Mouse (Mus musculus) C2C12 (cell line): ENCODE measurements around the gene Ttll1. TPM values are rescaled to one million over a fixed set of nuclear protein-coding genes. Genes with fewer than 3 reads are reported as not detected.
A peak's percentile ranks its signal among the peaks of the same experiment; 100 is the strongest.

Experiments
- H3K27me3 ChIP-seq: one replicate; pipeline ENCODE4 v1.6.1; 2011; ENCODE audit not compliant: control insufficient read depth, insufficient read depth, insufficient read length
- H3K36me3 ChIP-seq: one replicate; pipeline ENCODE4 v1.6.1; 2011; ENCODE audit not compliant: control insufficient read depth, insufficient read depth
- H3K4me3 ChIP-seq: one replicate; pipeline ENCODE4 v1.5.1; 2011; ENCODE audit warnings: mild to moderate bottlenecking, control low read depth; ENCODE audit not compliant: poor library complexity, insufficient read depth, severe bottlenecking
- H3K79me2 ChIP-seq: one replicate; pipeline ENCODE4 v1.6.1; 2011; ENCODE audit not compliant: control insufficient read depth, insufficient read depth
- H3K79me3 ChIP-seq: one replicate; pipeline ENCODE4 v1.6.1; 2011; ENCODE audit warnings: low read depth, control low read depth
- H3ac ChIP-seq: one replicate; pipeline ENCODE3; 2011; ENCODE audit warnings: low read depth; ENCODE audit not compliant: control insufficient read depth, insufficient read length
- CEBPB ChIP-seq: IDR thresholded peaks from one replicate; pipeline ENCODE4 v1.6.1; 2011; ENCODE audit warnings: low read depth, mild to moderate bottlenecking, control low read depth, moderate library complexity
- CTCF ChIP-seq: IDR thresholded peaks from one replicate; pipeline ENCODE4 v1.5.1; 2011; ENCODE audit not compliant: control insufficient read depth, insufficient read depth, insufficient read length
- FOSL1 ChIP-seq: IDR thresholded peaks from one replicate; pipeline ENCODE4 v1.8.0; 2011; ENCODE audit warnings: mild to moderate bottlenecking, low read length; ENCODE audit not compliant: poor library complexity, insufficient read depth, severe bottlenecking
- MAX ChIP-seq: IDR thresholded peaks from one replicate; pipeline ENCODE4 v1.6.1; 2011; ENCODE audit warnings: mild to moderate bottlenecking, control low read depth
- MYOD1 ChIP-seq: IDR thresholded peaks from one replicate; pipeline ENCODE4 v1.6.1; 2011; ENCODE audit warnings: low read depth; ENCODE audit not compliant: control insufficient read depth, insufficient read length
- MYOG ChIP-seq: IDR thresholded peaks from one replicate; pipeline ENCODE4 v1.6.1; 2011; ENCODE audit not compliant: control insufficient read depth, insufficient read length; ENCODE audit errors: extremely low read depth
- USF1 ChIP-seq: IDR thresholded peaks from one replicate; pipeline ENCODE4 v1.6.1; 2011; ENCODE audit warnings: low read depth, mild to moderate bottlenecking, control low read depth, moderate library complexity
- polyA plus RNA-seq: library from polyadenylated mRNA; unstranded; fragments of >200 nt; fragmentation: generic; extraction: Trizol; gene quantifications from one replicate; pipeline ENCODE4 v1.2.1, GENCODE M21; 2012; ENCODE audit warnings: missing spikeins

Ttll1 gene
- polyA plus RNA-seq, 1 experiment, result 28.5 TPM

DNA sequence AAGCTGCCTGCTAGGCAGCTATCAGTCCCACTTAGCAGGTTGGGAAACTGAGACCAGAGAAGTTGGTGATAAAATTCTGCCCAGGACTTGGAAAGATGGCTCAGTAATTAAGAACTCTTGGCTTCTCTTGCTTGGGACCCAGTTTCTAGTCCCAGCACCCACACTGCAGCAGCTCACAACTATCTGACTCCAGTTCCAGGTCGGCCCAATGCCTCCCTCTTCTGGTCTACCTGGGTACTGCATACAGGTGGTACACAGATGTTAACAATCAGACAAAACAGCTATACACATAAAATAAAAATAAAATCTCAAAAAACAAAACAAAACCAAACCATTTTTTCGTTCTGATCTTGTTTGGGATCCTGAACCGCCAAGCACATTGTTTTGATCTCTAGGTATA lies 10.3 kb downstream of the Ttll1 start:
- Histone ChIP-seq H3K79me2 (no peaks in the 10 kb centered on the region), H3K36me3 (peaks cover 45% of the 10 kb centered on the region), H3K79me3 (no peaks in the 10 kb centered on the region), H3ac (no peak overlapping the region), H3K4me3 (no peak overlapping the region), H3K27me3 (no peaks in the 10 kb centered on the region)
- TF ChIP-seq CEBPB (no peak), USF1 (no peak), MYOG (no peak), CTCF (no peak), MYOD1 (no peak), FOSL1 (no peak), MAX (no peak)

DNA sequence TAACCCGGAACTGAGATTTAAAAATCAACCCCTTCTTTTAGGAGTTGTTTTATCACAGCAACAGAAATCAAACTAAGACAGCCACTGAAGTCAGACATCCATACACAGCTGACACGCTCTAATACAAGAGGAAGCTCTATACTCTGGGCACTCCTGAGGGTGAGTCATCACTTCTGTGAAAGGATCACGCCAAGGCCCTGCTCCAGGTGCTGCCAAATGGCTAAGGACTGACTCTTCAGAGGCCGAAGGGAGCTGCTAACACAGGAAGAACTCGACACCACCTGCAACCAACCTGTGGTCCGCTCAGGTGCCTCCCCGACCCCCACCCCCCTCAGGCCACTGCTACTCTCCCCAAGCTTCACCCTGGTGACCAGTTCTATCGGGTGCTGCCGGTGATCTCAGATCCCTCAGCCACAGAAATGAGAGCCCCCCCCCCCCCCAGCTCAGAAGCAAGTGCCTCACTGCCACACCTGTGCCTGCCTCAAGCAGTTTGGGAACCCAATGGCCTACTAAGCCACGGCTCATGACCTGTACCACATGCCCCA lies 11.4 kb downstream of the Ttll1 start:
- H3K79me3 ChIP-seq, result no peaks in the 10 kb centered on the region
- no peak for TF ChIP-seq MAX
- H3K79me2 ChIP-seq, result no peaks in the 10 kb centered on the region
- no peak overlapping the region for H3ac ChIP-seq
- no peaks in the 10 kb centered on the region for H3K27me3 ChIP-seq
- H3K4me3 ChIP-seq, result no peak overlapping the region
- peaks cover 45% of the 10 kb centered on the region for H3K36me3 ChIP-seq

DNA sequence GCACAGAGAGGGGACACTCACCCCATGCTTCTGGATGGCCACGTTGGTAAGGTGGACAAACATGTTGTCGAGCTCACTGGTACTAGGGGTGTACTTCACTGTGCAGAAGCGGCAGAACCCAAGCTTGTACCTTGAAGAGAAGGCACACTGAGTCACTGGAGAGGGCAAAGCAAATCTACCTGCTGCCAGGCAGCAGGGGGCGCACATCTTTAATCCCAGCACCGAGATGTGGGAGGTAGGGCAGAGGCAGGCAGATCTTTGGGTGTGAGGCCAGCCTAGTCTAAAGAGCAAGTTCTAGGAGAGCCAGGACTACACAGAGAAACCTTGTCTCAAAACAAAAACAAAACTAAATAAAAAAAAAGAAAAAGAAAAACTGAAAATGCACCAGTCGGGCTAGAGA lies 13.4 kb downstream of the Ttll1 start:
- Histone ChIP-seq H3K36me3 (peaks cover 58% of the 10 kb centered on the region), H3K79me3 (no peaks in the 10 kb centered on the region), H3K79me2 (no peaks in the 10 kb centered on the region), H3ac (no peak overlapping the region), H3K4me3 (no peak overlapping the region), H3K27me3 (no peaks in the 10 kb centered on the region)
- TF ChIP-seq MYOG, result no peak
- TF ChIP-seq CEBPB, result no peak
- TF ChIP-seq CTCF, result no peak
- TF ChIP-seq USF1, result no peak
- no peak for TF ChIP-seq FOSL1
- TF ChIP-seq MAX, result no peak
- no peak for TF ChIP-seq MYOD1

DNA sequence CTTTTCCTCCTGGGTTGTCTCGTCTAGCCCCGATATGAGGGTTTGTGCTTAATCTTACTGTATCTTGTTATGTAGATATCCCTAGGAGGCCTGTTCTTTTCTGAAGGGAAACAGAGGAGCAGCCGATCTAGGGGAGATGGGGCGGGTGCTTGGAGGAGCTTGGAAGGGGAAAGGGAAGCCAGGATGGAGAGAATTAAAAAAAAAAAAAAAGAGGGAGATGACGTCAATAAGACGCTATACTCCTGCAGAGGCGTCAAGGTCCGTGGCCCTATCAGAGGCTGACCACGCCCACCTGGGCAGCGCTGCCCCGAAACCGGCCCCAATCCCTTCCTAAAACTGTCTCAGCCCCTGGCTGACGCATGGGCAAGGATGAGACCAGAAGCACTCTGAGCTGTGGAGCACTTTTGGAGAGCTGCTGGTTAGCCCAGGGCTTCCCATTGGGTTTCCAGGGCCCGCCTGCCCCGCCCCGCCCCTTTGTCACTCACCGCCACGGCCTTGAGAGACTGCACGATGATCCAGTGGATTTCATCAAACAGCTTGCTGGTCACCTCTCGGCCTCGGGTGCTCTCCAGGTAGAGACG lies 14.8 kb downstream of the Ttll1 start:
- no peak overlapping the region for H3K4me3 ChIP-seq
- TF ChIP-seq MAX (no peak), MYOG (no peak)
- H3K27me3 ChIP-seq, result no peaks in the 10 kb centered on the region
- no peaks in the 10 kb centered on the region for H3K79me3 ChIP-seq
- H3ac ChIP-seq, result no peak overlapping the region
- peaks cover 65% of the 10 kb centered on the region for H3K36me3 ChIP-seq
- H3K79me2 ChIP-seq, result no peaks in the 10 kb centered on the region

DNA sequence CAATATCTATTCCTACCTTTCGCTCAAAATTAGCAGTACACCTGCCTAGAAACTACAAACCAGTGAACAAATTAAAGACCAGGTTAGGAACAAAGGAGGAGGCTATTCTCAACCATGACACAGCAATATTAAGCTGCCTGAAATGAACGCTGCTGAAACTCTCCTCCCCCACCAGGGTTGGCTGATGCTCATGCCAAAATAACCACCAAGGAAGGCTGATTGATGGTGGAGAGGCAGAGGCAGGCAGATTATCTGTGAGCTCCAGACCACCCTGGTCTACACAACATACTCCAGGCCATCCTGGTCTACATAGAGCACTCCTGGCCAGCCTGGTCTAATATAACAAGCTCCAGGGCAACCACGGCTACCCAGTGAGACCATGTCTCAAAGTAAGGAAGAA lies 15.5 kb downstream of the Ttll1 start:
- no peaks in the 10 kb centered on the region for H3K27me3 ChIP-seq
- no peak overlapping the region for H3K4me3 ChIP-seq
- TF ChIP-seq CEBPB, result no peak
- no peak for TF ChIP-seq MYOD1
- TF ChIP-seq MAX, result no peak
- no peak for TF ChIP-seq MYOG
- no peaks in the 10 kb centered on the region for H3K79me3 ChIP-seq
- H3K36me3 ChIP-seq, result peaks cover 68% of the 10 kb centered on the region
- no peaks in the 10 kb centered on the region for H3K79me2 ChIP-seq
- no peak overlapping the region for H3ac ChIP-seq

DNA sequence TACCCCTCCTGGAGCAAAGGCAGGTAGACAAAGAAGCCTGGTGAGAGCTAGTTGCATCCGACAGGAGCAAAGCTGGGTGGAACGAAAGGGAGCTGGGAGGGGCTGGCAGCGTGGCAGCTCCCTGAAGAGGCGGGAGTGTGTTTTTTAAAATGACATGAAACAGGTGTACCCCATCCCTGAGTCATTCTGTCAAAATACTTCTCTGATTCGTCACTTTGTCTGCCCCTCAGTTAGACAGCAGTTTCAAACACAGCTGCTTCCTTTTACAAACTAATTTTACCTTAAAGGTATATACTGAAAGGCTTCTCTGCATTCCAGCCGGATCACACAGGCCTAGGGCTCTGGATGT lies 16.1 kb downstream of the Ttll1 start:
- Histone ChIP-seq H3K4me3 (no peak overlapping the region), H3ac (no peak overlapping the region), H3K27me3 (no peaks in the 10 kb centered on the region), H3K79me2 (no peaks in the 10 kb centered on the region), H3K36me3 (peaks cover 73% of the 10 kb centered on the region), H3K79me3 (no peaks in the 10 kb centered on the region)
- TF ChIP-seq FOSL1 (peak; percentile 35), MYOD1 (peak; percentile 95), MYOG (no peak)
